Mouse (Mus musculus): Measurements from ENCODE around the gene Lipo1. TPM values are rescaled to one million over a fixed set of nuclear protein-coding genes. Genes with fewer than 3 reads are reported as not detected.
"Not testable (repeated sequence)": the region's sequence is repeated elsewhere in the genome, so short reads cannot be mapped to it uniquely, and the experiment has no call there.

Gene Lipo1
- polyA plus RNA-seq (2015; fragmentation: Nextera tagmentation; extraction: Ambion mirVana), result not detected in 2 replicates

DNA sequence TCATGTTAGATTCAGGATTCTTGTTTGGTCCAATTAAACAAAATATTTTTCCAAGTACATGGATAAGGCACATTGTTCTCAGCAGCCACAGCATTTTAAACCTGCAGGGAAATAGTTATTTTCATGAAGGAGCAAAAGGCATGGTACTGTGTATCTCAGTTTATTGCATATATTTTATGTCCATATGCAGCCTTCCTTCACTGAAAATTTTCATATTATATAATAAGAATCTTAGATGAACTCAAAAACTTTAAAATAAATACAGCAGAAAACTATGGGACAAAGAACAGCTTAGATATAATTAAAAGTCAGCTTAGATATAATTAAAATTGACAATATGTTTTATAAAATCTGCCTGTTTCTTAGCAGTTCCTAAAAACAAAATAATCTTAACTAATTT is at the start of gene Lipo1:
Gene Lipo1 (minus strand): TSS at position 101 of the 400 bp plus-strand sequence.
- not testable (repeated sequence) for H3K9me3 ChIP-seq (ENCODE audit: low read length); H3K27ac ChIP-seq (ENCODE audit: low read length); ATAC-seq (ENCODE audit: low FRiP score, low TSS enrichment); H3K9ac ChIP-seq (replicated peaks; ENCODE audit: low read length); H3K4me1 ChIP-seq (ENCODE audit: insufficient read depth, low read length); H3K36me3 ChIP-seq (ENCODE audit: insufficient read depth, low read length); H3K4me3 ChIP-seq (ENCODE audit: low read length); H3K27me3 ChIP-seq (ENCODE audit: insufficient read depth, low read length); H3K4me2 ChIP-seq (replicated peaks; ENCODE audit: low read depth, low read length)

DNA sequence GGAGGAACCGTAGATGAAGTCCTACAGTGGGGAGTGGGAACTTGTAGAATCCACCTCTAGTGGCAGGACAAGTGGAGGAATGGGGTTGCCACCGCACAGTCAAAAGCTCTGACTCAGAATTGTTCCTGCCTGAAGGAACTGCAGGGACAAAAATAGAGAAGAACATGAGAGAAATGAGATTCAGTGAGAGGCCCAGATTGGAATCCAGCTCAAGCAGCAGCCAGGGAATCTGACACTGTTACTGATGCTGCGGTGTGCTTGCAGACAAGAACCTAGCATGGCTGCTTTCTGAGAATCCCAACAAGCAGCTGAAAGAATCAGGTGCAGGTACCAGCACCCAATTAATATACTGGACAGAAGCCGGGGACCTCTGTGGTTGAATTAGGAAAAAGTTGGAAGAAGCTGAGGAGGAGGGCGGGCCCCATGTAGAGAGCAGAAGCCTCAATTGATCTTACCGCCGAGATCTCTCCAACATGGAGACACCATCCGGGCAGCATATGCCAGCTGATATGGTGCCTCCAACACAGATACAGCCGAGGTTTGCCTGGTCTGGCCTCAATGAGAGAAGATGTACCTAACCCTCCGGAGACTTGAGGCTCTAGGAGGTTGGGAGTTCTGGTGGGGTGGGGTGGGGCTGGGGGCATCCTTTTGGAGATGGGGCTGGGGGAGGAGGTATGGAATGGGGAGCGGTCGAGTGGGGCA is 532 bp downstream of the Lipo1 start:
- Histone ChIP-seq H3K9ac (replicated peaks; ENCODE audit: low read length) (no peak overlapping the region), H3K4me2 (replicated peaks; ENCODE audit: low read depth, low read length) (no peak overlapping the region), H3K9me3 (ENCODE audit: low read length) (no peaks in the 10 kb centered on the region), H3K36me3 (ENCODE audit: insufficient read depth, low read length) (no peaks in the 10 kb centered on the region), H3K27me3 (ENCODE audit: insufficient read depth, low read length) (no peaks in the 10 kb centered on the region), H3K27ac (ENCODE audit: low read length) (no peak overlapping the region), H3K4me1 (ENCODE audit: insufficient read depth, low read length) (no peaks in the 10 kb centered on the region), H3K4me3 (ENCODE audit: low read length) (no peak overlapping the region)
- WGBS, result 88% methylated on average over 12 of the region's 12 CpGs
- no peak for ATAC-seq (ENCODE audit: low FRiP score, low TSS enrichment)

DNA sequence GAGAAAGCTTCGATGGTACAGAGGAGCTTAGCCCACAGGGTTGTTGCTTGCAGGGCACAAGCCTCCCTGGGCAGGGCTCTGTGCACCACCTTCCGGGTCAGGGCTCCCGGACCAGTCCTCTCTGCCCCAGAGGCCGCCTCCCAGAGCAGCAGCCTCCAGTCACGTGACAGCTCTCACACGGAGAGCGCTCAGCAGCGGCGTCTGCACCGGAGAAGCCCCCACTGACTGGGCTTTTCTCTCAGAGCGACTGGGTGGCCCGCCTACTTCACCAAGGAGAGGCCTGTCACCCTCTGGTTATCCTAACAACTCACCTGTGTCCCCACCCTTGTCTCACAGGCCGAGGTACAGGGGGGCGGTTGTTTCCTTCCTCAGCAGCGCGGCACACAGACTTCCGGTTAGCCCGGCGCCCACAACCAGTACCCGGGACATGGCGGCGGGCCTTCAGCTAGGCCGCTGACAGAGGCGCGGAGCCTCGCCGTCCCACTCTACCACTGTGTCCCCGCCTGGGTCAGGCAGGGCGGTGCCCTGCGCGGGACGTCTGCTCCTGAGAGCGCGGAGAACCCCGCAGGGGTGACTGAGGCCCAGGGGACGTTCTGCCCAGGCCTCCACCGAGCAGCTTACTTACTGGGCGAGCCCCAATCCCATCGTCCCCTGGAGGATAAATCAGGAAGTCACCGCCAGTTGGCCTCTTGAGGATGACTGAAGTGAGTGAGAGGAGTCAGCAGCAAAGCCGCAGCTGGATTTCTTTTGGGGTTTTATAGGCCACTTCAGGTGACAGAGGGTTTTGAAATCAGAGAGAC is 25.8 kb downstream of the Lipo1 start, which contains the start of gene Lipo3:
Gene Lipo3 (minus strand): TSS at position 665 of the 800 bp plus-strand sequence.
- not testable (repeated sequence) for H3K27me3 ChIP-seq (ENCODE audit: insufficient read depth, low read length); H3K36me3 ChIP-seq (ENCODE audit: insufficient read depth, low read length); H3K4me3 ChIP-seq (ENCODE audit: low read length); H3K4me1 ChIP-seq (ENCODE audit: insufficient read depth, low read length); H3K9ac ChIP-seq (replicated peaks; ENCODE audit: low read length); H3K9me3 ChIP-seq (ENCODE audit: low read length); H3K27ac ChIP-seq (ENCODE audit: low read length)
- ATAC-seq (ENCODE audit: low FRiP score, low TSS enrichment), result peak; percentile 89
- H3K4me2 ChIP-seq (replicated peaks; ENCODE audit: low read depth, low read length), result 0 out of 2 replicates have a peak within 1 kb of the TSS, but pooled peaks have one; percentile 21
- 45% methylated on average over 11 of the region's 41 CpGs for whole genome bisulfite sequencing

- H3K4me1 ChIP-seq (ENCODE audit: insufficient read depth, low read length), result not testable (repeated sequence)
These were observed 36.0 kb downstream of the Lipo1 start, which contains the start of gene Lipo2 for GRCm38 (mm10) chr19:33751259-33751658. Gene Lipo2, minus strand, starts transcription at chr19:33751359.

More at GRCm38 (mm10) chr19:33751259-33751658, 36.0 kb downstream of the Lipo1 start, which contains the start of gene Lipo2:
- not testable (repeated sequence) for H3K4me3 ChIP-seq (ENCODE audit: low read length); H3K4me2 ChIP-seq (replicated peaks; ENCODE audit: low read depth, low read length); H3K27ac ChIP-seq (ENCODE audit: low read length); H3K9ac ChIP-seq (replicated peaks; ENCODE audit: low read length); H3K9me3 ChIP-seq (ENCODE audit: low read length); H3K27me3 ChIP-seq (ENCODE audit: insufficient read depth, low read length); ATAC-seq (ENCODE audit: low FRiP score, low TSS enrichment); H3K36me3 ChIP-seq (ENCODE audit: insufficient read depth, low read length)
- 94% methylated on average over 1 of the region's 1 CpGs for WGBS

Other genes with a start within 250 kb of the Lipo1 start
- gene Gm8978, start 162.2 kb downstream of the Lipo1 start, polyA plus RNA-seq (2015; fragmentation: Nextera tagmentation; extraction: Ambion mirVana), result not detected in 2 replicates
- 0.12 and 0.24 TPM in 2 replicates for gene Lipo2, start 36.1 kb downstream of the Lipo1 start, polyA plus RNA-seq (2015; fragmentation: Nextera tagmentation; extraction: Ambion mirVana)
- 16.5 and 17.8 TPM in 2 replicates for gene Lipo3, start 25.5 kb downstream of the Lipo1 start, polyA plus RNA-seq (2015; fragmentation: Nextera tagmentation; extraction: Ambion mirVana)
- not detected in 2 replicates for gene Lipf, start 173.7 kb upstream of the Lipo1 start, polyA plus RNA-seq (2015; fragmentation: Nextera tagmentation; extraction: Ambion mirVana)
- not detected in 2 replicates for gene Lipk, start 220.8 kb upstream of the Lipo1 start, polyA plus RNA-seq (2015; fragmentation: Nextera tagmentation; extraction: Ambion mirVana)

All from kidney, embryonic 16.5 days (tissue).